Mouse (Mus musculus): ENCODE results near the gene Prune1.
A peak's percentile ranks its signal among the peaks of the same experiment; 100 is the strongest.

GRCm38 (mm10) chr3:95263089-95263739 lies 18.7 kb downstream of the Prune1 start:
- TF ChIP-seq CTCF (IDR thresholded peaks at IDR 0.05; ENCODE audit: borderline replicate concordance, extremely low read depth, insufficient read depth, insufficient read length), result peak; percentile 68
- no peak for TF ChIP-seq POLR2A (IDR thresholded peaks at IDR 0.05; ENCODE audit: borderline replicate concordance, extremely low read depth, insufficient read depth, insufficient read length, poor library complexity, severe bottlenecking)

Measured in brain, embryonic 14.5 days (tissue).